Mouse (Mus musculus) liver, embryonic 14.5 days (tissue): ENCODE data around the gene Klf6.

ENCODE experiments used
- CTCF ChIP-seq: IDR thresholded peaks from 2 replicates; pipeline ENCODE4 v1.5.1; 2016; ENCODE audit warnings: antibody characterized with exemption, low read depth, control low read depth
- EP300 ChIP-seq: IDR thresholded peaks from 2 replicates; pipeline ENCODE4 v1.6.1; 2016; ENCODE audit warnings: antibody characterized with exemption, low read depth

GRCm38 (mm10) chr13:5817250-5817649, 44.0 kb upstream of the Klf6 start:
- TF ChIP-seq EP300 (no peak), CTCF (no peak)
